Mouse (Mus musculus): ENCODE measurements around the gene Thpo.
A peak's percentile ranks its signal among the peaks of the same experiment; 100 is the strongest.

The Thpo gene

DNA sequence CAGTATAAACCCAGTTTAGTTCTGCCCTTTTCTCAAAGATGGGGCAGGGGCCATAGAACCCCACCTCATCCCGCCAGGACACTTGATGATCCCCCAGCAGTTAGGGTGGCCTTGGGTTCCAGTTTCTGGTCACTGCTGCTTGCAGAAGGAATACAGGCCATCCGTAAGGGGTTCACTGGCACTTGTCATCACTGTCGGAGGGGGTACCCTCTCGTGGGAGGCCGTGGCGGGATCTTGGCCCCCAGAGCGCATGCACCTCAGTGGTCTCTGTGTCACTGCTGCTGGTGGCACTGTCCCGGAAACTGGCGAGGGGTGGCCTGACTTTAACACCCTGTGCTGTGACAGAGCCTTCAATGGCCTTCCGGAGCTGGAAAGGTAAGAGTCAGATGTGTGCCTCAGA, 31.2 kb downstream of the Thpo start:
- DNase-seq, result peak in 1 of 2 experiments; percentile 23

DNA sequence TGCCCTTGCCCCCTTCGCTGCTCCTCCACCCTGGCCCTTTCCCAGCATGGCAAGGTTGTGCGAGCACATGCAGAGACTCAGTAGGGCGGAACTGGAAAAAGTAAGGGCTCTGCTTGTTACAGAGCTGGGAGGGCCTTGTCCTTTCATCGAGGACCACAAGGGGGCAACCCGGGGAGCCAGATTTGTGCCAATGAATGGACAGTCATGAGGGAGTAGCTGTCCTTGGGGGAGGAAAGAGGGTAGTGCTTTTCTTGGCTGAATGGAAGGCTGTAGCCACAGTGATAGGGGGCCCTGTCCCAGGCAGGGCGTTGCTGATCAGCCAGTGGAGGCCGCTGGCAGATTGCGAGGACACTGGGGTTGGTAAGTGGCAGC, 31.8 kb downstream of the Thpo start:
- DNase-seq, result peak; percentile 72 to 82

DNA sequence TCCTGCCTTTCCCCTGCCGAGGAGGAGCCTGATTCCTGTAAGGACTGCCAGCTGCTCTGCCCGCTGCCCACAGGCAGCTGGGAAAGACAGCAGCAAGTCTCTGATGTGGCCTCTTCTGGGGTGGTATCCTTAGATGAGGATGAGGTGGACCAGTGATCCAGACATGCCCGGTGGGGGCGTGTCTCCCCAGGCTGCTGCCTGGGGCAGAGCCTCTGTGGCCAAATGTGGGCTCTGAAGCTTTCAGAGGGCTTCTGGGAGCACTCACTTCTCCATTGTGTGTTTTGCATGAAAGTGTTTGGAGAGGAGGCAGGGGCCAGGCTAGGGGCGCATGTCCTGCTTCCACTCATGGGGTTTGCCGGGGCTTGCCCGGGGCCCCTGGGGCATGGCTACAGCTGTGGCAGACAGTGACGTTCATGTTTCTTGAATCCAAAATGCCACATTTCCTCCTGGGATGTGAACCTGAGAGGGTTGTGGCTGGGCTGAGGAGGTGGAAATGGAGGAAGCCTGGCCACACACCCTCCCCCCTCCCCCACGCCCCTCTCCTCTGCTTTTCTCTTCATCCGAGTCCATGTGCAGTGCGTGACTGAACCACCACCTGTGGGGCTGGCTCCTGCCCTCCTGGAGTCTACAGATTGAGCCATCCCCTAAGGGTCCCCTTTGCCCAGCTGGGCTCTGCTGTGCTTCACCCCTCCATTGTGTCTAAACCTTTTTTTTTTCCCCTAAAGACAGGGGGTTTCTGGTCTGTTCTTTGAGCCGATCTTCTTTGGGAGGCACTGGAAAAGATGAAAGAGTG, 32.4 kb downstream of the Thpo start:
- peak in 1 of 2 experiments; percentile 28 for DNase-seq

DNA sequence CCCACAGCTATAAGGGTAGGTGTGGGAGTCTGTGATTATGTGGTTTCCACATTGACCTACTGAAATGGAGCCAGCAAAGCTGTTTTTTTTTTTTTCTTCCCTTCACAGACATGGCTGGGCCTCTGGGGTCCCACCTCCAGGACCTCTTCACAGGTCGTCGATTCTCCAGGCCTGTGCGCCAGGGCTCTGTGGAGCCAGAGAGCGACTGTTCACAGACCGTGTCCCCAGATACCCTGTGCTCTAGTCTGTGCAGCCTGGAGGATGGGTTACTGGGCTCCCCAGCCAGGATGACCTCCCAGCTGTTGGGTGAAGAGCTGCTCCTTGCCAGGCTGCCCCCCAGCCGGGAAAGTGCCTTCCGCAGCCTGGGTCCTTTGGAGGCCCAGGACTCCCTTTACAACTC, 33.0 kb downstream of the Thpo start:
- DNase-seq, result peak in 1 of 2 experiments; percentile 20

DNA sequence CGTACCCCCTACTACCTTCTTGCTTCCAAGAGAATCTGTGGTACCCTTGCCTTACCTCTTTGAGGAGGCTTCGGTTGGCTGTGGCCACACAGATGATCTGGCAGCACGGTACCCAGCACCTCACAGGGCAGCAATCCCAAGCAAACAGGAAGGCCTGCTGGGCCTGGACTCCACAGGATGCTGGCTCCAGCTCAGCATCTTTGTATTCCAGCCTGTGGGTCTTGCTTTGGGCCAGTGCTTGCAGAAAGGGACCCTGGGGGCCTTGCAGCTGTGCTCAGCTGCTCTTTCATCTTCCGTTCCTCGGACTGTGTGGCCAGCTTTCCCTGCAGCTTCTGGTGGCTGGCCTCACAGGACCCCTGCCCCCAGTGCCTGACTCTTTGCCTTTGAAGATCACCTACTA, 34.3 kb downstream of the Thpo start:
- peak; percentile 70 to 77 for DNase-seq

DNA sequence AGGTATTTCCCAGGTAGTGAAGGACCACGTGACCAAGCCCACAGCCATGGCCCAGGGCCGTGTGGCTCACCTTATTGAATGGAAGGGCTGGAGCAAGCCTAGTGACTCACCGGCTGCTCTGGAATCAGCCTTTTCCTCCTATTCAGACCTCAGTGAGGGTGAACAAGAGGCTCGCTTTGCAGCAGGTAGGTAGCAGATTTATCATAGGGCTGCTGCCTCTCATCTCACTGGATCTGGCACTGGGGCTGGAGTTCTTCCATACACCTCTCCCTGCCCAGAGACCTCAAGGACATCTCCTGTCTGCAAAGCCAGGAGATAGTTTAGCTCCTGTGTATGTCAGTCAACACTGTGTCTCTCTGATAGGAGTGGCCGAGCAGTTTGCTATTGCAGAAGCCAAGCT, 35.0 kb downstream of the Thpo start:
- peak in 1 of 2 experiments; percentile 4 for DNase-seq

DNA sequence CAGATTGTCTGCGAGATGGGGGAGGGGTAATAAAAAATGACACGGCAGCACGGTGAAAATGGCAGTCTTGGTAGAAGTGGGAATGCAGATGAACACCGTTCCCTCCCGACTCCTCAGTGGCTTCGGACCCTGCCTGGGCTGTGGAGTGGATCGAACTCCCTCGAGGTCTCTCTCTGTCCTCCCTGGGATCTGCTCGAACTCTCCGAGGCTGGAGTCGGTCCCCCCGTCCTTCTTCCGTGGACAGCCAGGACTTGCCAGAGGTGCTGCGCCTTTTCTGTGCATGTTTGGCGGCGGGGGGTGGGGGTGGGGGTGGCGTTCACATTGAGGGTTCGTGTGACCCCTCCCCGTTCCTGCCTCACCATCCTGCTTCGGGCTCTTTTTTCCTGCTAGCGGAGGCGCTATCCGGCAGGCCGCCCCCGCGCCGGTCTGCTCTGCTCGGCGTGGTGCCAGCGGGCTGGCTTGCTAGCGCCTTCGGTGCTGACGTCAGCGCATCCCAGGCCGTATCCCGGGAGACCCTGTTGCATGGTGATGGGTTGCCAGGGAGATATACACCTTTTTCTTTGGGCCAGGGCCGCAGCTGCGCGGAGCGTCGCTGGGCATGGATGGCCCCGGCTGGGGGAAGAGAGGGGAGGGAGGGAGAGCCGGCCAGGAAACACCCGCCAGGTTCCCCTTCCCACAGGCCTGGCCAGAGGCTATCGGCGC, 38.5 kb downstream of the Thpo start:
- DNase-seq, result peak; percentile 96 to 97

DNA sequence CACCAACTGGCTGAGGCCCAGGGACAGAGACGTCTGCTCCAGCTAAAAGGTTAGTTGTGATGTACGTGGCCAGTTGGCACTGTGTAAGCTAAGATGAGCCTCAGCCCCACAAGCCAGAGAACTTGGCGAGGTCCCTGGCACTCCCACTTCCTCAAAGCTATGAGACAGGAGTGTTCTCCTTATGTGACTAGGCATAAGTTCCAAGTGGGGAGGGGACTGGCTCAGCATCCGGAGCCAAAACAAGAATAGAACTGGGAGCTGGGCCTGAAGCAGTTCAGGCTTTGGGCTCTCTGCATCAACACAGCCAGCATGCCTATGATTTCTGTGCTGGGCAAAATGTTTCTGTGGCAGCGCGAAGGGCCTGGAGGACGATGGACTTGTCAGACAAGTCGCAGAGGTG, 39.5 kb downstream of the Thpo start:
- peak; percentile 78 to 86 for DNase-seq

DNA sequence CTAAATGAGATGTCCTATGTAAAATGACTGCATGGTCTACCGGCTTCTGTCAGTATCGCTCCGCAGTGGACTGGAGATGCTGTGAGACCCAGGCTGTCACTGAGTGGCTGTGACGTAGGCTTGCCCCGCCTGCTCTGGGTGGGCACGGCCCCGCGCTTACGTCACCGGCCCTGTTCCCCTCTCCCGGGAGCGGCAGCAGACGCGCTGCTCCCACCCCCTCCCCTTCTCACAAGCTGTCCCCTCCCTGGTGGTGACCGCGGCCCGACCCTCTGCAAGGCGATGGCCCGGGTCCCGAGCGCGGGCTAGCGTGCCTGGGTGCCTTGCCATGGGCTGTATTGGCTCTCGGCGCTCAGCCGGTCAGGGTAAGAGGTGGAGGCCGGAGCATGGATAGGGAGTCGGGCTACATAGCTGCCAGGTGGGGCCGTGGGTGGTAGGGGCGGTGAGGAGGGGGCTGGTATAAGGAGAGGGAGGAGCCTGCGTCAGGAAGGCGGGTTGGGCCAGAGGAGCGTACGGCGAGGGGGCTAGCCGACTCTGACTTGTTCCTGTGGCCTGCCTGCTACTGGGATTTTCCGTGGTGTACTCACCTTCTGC, 41.1 kb downstream of the Thpo start, which contains the start of gene Fam131a:
Gene Fam131a (plus strand): TSS at position 131 of the 591 bp plus-strand sequence.
- peak; percentile 95 to 99 for DNase-seq

DNA sequence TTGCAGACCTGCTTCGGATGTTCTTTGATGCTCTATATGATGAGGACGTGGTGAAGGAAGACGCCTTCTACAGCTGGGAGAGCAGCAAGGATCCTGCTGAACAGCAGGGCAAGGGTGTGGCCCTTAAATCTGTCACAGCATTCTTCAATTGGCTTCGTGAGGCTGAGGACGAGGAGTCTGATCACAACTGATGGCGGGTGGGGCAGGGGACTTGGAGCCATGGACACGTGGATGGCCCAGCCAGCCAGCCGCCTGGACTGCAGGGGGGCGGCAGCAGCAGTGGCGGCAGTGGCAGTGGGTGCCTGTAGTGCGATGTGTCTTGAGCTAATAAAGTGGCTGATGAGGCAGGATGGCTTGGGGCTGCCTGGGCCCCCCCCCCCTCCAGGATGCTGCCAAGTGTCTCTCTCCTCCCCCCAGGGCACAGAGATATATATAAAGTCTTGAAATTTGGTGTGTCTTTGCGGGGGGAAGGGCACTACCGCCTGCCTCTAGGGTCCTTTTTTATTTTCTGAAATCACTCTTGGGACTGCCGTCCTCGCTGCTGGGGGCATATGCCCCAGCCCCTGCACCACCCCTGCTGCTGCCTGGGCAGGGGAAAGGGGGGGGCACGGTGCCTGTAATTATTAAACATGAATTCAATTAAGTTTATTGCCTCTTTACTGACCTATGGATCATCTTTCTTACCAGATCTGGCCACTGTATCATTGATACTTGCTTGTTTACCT, 41.9 kb downstream of the Thpo start:
- DNase-seq, result peak in 1 of 2 experiments; percentile 44

DNA sequence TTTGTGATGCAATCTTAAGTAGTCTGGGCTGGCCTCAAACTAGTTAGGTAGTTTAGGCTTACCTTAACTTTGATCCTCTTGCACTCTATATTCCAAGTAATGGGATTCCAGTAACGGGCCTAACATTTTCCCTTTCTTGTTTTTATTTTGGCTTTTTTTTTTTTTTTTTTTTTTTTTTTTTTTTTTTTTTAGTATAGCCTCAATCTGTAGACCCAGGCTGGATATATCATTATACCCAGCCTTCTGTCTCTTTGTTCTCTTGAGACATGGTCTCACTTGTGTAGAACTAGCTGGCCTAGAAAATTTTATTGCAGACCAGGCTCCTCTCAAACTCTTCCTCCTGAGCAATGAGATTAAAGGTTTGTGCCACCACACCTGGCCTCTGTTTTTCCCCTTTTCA, 42.7 kb downstream of the Thpo start:
- DNase-seq, result no peak

DNA sequence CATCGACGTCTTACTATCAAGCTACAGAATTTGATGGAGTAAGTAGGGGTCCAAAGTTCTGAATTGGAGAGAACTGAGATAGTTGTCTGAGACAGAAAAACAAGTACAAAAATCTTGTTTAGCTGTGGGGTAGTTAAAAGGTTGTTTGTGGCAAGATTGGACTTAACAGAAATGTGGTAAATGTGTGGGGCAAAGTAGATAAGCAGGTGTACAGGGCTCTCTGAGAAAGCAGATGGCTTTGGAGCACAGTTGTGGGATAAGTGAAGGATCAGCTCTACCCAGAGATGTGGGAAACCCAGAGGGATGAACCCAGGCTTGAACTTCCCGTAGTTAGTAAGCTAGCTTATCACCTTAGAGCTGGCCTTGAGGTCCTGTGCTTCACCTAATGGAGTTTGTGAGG, 43.5 kb downstream of the Thpo start:
- DNase-seq, result no peak

DNA sequence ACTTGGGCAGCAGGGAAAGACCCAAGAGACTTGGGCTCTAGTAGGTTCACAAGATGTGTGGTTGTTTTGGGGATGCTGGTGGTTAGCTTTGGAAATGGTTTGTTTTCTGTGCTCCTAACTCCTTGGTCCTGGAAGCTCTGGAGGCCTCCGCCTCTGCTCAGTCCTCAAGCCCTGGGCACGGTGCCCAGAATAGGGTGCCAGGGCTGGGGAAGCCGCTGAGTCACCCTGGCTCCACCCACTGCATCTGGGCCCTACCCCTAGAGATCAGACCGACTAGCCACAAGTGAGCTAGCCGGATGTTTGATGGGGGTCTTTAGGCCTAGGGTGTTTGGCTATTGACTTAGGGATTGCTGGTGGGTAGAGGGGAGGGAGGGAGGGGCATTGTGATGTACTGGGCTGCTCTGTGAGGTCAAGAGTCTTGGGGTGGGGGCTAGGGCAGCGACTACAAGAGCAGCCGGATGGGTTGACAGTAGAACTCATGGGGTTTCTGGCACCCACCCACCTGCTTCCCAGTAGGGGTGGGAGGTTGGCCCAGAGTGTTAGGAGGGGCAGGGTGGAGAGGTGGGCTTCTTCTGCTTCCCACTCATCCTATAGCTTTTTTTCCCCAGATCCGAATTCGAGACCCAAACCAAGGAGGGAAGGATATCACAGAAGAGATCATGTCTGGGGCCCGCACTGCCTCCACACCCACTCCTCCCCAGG, 56.2 kb downstream of the Thpo start:
- peak; percentile 74 to 76 for DNase-seq

DNA sequence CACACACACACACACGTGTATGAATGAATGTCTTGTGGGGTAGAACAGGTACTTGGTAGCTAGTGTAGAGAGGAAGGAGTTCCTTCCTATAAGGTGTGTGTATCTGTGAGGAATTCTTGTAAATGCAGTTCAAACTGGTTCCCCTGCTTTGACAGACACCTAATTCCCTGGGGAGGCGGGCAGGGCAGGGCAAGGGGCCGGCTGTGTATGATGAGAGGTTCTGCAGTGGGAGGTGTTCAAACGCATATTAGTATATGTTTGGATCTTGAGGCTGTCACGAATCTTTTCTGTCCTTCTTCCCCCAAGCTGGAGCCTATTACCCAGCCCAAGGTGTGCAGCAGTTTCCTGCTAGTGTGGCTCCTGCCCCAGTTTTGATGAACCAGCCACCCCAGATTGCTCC, 56.9 kb downstream of the Thpo start:
- no peak for DNase-seq

DNA sequence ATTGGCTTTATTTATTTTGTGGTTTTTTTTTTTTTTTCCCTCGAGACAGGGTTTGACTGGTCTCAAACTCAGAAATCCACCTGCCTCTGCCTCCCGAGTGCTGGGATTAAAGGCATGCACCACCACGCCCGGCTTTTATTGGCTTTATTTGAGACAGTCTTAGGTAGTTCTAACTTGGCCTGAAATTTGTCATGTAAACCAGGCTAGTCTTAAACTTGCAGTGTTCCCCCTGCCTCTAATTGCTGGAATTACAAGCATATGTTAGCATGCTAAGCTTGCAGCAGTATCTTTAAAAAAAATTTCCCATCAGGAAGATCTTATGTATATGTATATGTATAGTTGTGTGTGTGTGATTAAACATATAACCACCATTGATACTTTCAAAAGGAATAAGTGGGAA, 57.6 kb downstream of the Thpo start:
- DNase-seq, result no peak

DNA sequence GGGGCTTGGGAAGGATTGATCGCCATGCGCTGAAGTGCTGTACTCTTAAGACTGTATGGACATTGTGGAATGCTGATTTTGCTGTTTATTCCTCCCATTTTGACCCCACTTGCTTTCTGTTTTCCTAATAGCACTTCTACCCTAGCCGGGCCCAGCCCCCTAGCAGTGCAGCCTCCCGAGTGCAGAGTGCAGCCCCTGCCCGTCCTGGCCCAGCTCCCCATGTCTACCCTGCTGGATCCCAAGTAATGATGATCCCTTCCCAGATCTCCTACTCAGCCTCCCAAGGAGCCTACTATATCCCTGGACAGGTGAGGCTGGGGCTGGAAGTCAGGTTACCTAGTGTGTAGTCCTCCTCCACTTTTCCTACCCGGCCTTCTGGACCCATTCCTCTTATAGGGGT, 59.1 kb downstream of the Thpo start:
- no peak for DNase-seq
